Mouse (Mus musculus) cerebellum, postnatal 36 days (tissue): ENCODE measurements around the gene Gchfr.

Experiments used
- DNase-seq, 2 experiments: peaks; one replicate each; pipeline ENCODE4 v3.0.0; 2021 to 2022; ENCODE audit warnings: mixed read lengths in 2 of 2

The Gchfr gene

GRCm38 (mm10) chr2:119166901-119167865 lies at the start of gene Gchfr:
Gene Gchfr, plus strand, starts transcription at chr2:119167773.
- peak; percentile 39 to 54 for DNase-seq

GRCm38 (mm10) chr2:119136346-119136898 lies 31.2 kb upstream of the Gchfr start:
- DNase-seq: no peak

GRCm38 (mm10) chr2:119145199-119145598 lies 22.4 kb upstream of the Gchfr start:
- no peak for DNase-seq

- no peak for DNase-seq
Observed at GRCm38 (mm10) chr2:119146435-119146834, 21.1 kb upstream of the Gchfr start.

- DNase-seq: no peak
Observed at GRCm38 (mm10) chr2:119147160-119147678, 20.4 kb upstream of the Gchfr start.

GRCm38 (mm10) chr2:119147775-119148174 lies 19.8 kb upstream of the Gchfr start:
- DNase-seq: no peak

GRCm38 (mm10) chr2:119152255-119152654 lies 15.3 kb upstream of the Gchfr start:
- DNase-seq: no peak

- DNase-seq: no peak
Observed at GRCm38 (mm10) chr2:119154683-119155082, 12.9 kb upstream of the Gchfr start.

GRCm38 (mm10) chr2:119155388-119155787 lies 12.2 kb upstream of the Gchfr start:
- DNase-seq: no peak

- no peak for DNase-seq
Observed at GRCm38 (mm10) chr2:119156081-119156680, 11.4 kb upstream of the Gchfr start.

- peak; percentile 96 to 97 for DNase-seq
Observed at GRCm38 (mm10) chr2:119156681-119157572, 10.6 kb upstream of the Gchfr start, which contains the start of gene Rmdn3. Gene Rmdn3, minus strand, starts transcription at chr2:119157034.

GRCm38 (mm10) chr2:119157836-119158235 lies 9.7 kb upstream of the Gchfr start:
- no peak for DNase-seq

- DNase-seq: no peak
Observed at GRCm38 (mm10) chr2:119161247-119161646, 6.3 kb upstream of the Gchfr start.

- no peak for DNase-seq
Observed at GRCm38 (mm10) chr2:119163135-119163534, 4.4 kb upstream of the Gchfr start.

- DNase-seq: no peak
Observed at GRCm38 (mm10) chr2:119163999-119164398, 3.6 kb upstream of the Gchfr start.

- DNase-seq: no peak
Observed at GRCm38 (mm10) chr2:119165401-119165800, 2.2 kb upstream of the Gchfr start.

- DNase-seq: no peak
Observed at GRCm38 (mm10) chr2:119167866-119168256, 288 bp downstream of the Gchfr start.

GRCm38 (mm10) chr2:119170282-119170681 lies 2.7 kb downstream of the Gchfr start:
- no peak for DNase-seq

GRCm38 (mm10) chr2:119171574-119171973 lies 4.0 kb downstream of the Gchfr start:
- no peak for DNase-seq

- DNase-seq: no peak
Observed at GRCm38 (mm10) chr2:119172446-119172845, 4.9 kb downstream of the Gchfr start.

- no peak for DNase-seq
Observed at GRCm38 (mm10) chr2:119172862-119173576, 5.4 kb downstream of the Gchfr start.
